Mouse (Mus musculus) lung, adult 2 months (tissue): ENCODE measurements around the gene Jmy.

Experiments
- CTCF ChIP-seq: fragments of 200-500 bp; IDR thresholded peaks from 2 replicates; pipeline ENCODE4 v1.5.1; 2011; ENCODE audit warnings: mild to moderate bottlenecking, low read length, control low read depth; ENCODE audit not compliant: insufficient read depth
- POLR2A ChIP-seq: fragments of 200-500 bp; IDR thresholded peaks from 2 replicates; pipeline ENCODE4 v1.6.1; 2011; ENCODE audit warnings: low read depth, mild to moderate bottlenecking, control low read depth, low read length, borderline replicate concordance; ENCODE audit errors: extremely low read depth

GRCm38 (mm10) chr13:93468355-93468754 is 31.3 kb downstream of the Jmy start:
- TF ChIP-seq CTCF (no peak), POLR2A (no peak)
